Mouse (Mus musculus): ENCODE measurements at regions not wholly inside any gene's neighbourhood (a gene's known extent, or its start where the extent isn't known, plus 50 kb on each side); places are given as distances from the start of the nearest gene placed in this dataset.
A peak's percentile ranks its signal among the peaks of the same experiment; 100 is the strongest.

DNA sequence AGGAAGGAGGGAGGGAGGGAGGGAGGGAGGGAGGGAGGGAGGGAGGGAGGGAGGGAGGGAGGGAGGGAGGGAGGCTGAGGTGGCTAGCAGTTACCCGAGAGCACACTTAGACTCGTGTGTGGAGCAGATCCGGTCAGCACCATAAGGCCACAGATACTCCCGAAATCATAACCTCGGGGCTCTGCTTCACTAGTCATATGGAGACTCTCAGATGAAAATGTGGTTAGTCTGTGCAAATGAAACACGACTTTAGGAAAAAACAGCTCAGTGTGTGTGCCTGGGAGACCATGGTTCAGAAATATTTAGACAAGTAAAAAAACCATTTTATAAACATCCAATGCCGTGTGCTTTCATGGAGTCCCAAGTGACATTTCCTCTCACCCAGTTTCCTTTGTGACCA, 65.4 kb upstream of the Myb start:
- H3K4me1 ChIP-seq (replicated peaks; ENCODE audit: control insufficient read depth, insufficient read depth, low read length), result peaks cover 30% of the 10 kb centered on the region
- H3K4me3 ChIP-seq (ENCODE audit: control insufficient read depth, insufficient read depth, low read length), result no peak overlapping the region
- DNase-seq, result no peak
- no peak overlapping the region for H3K27ac ChIP-seq (ENCODE audit: control insufficient read depth, insufficient read depth, low read length)
- WGBS, result 74% methylated on average over 7 of the region's 7 CpGs
- TF ChIP-seq CTCF (IDR thresholded peaks at IDR 0.05; ENCODE audit: borderline replicate concordance, control insufficient read depth, extremely low read depth, insufficient read depth, low read length, poor library complexity) (no peak), POLR2A (IDR thresholded peaks at IDR 0.05; ENCODE audit: control insufficient read depth, extremely low read depth, insufficient read depth, low read length, poor library complexity) (no peak)
- H3K27me3 ChIP-seq (ENCODE audit: control insufficient read depth, insufficient read depth, low read length), result no peaks in the 10 kb centered on the region
- H3K36me3 ChIP-seq (ENCODE audit: control insufficient read depth, insufficient read depth, low read length), result no peaks in the 10 kb centered on the region

DNA sequence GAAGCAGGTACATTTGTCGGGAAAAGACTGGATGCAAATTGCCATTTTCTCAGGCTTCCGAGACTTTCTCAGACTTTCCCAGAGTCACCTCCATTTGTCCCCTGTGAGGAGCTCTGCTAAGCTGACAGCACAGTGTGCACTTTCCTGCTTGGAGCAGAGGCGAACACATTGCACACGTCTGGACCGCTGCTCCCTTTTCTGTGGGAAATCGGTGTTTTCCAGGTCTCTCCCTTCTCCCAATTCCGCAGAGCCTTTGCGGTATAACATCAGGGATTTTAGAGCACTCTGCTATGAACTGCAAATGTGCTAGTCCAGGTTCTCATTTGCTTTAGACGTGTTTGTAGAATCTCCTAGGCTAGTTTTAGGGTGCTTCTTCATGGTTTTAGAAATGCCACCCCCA, 67.0 kb upstream of the Myb start:
- WGBS, result 95% methylated on average over 9 of the region's 9 CpGs

DNA sequence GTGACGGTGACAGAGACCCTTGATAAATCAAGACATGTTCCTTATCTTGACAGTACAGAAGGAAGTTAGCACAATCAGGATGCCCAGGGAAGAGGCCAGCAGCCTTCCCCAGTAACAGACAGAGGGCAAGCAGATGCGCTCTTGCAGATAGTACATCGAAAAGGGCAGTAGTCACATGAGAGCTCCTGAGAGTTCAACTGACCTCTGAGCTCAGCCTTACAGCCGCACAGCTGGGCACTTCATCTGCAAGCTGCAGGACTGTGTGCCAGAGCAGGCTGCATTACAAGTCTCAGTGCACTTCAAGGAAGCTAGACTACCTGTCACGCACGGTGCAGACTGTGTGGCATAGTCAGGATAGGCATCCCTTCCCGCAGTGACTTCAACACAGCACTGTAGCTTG, 67.2 kb upstream of the Hbs1l start:
- no peak overlapping the region for H3K27ac ChIP-seq (ENCODE audit: control insufficient read depth, insufficient read depth, low read length)
- no peak overlapping the region for H3K4me3 ChIP-seq (ENCODE audit: control insufficient read depth, insufficient read depth, low read length)
- TF ChIP-seq POLR2A (IDR thresholded peaks at IDR 0.05; ENCODE audit: control insufficient read depth, extremely low read depth, insufficient read depth, low read length, poor library complexity), result no peak
- no peak for TF ChIP-seq CTCF (IDR thresholded peaks at IDR 0.05; ENCODE audit: borderline replicate concordance, control insufficient read depth, extremely low read depth, insufficient read depth, low read length, poor library complexity)
- no peak for DNase-seq
- H3K27me3 ChIP-seq (ENCODE audit: control insufficient read depth, insufficient read depth, low read length), result no peaks in the 10 kb centered on the region
- H3K4me1 ChIP-seq (replicated peaks; ENCODE audit: control insufficient read depth, insufficient read depth, low read length), result peaks cover 28% of the 10 kb centered on the region
- 64% methylated on average over 7 of the region's 7 CpGs for WGBS
- no peaks in the 10 kb centered on the region for H3K36me3 ChIP-seq (ENCODE audit: control insufficient read depth, insufficient read depth, low read length)

More for the DNA sequence above, 67.0 kb upstream of the Myb start:
- Histone ChIP-seq H3K36me3 (ENCODE audit: control insufficient read depth, insufficient read depth, low read length) (no peaks in the 10 kb centered on the region), H3K27me3 (ENCODE audit: control insufficient read depth, insufficient read depth, low read length) (no peaks in the 10 kb centered on the region), H3K27ac (ENCODE audit: control insufficient read depth, insufficient read depth, low read length) (no peak overlapping the region), H3K4me3 (ENCODE audit: control insufficient read depth, insufficient read depth, low read length) (no peak overlapping the region), H3K4me1 (replicated peaks; ENCODE audit: control insufficient read depth, insufficient read depth, low read length) (peaks cover 27% of the 10 kb centered on the region)
- TF ChIP-seq POLR2A (IDR thresholded peaks at IDR 0.05; ENCODE audit: control insufficient read depth, extremely low read depth, insufficient read depth, low read length, poor library complexity) (no peak), CTCF (IDR thresholded peaks at IDR 0.05; ENCODE audit: borderline replicate concordance, control insufficient read depth, extremely low read depth, insufficient read depth, low read length, poor library complexity) (no peak)
- no peak for DNase-seq

- no peaks in the 10 kb centered on the region for H3K36me3 ChIP-seq (ENCODE audit: control insufficient read depth, insufficient read depth, low read length)
- no peaks in the 10 kb centered on the region for H3K27me3 ChIP-seq (ENCODE audit: control insufficient read depth, insufficient read depth, low read length)
- no peak for TF ChIP-seq CTCF (IDR thresholded peaks at IDR 0.05; ENCODE audit: borderline replicate concordance, control insufficient read depth, extremely low read depth, insufficient read depth, low read length, poor library complexity)
- TF ChIP-seq POLR2A (IDR thresholded peaks at IDR 0.05; ENCODE audit: control insufficient read depth, extremely low read depth, insufficient read depth, low read length, poor library complexity), result no peak
- H3K27ac ChIP-seq (ENCODE audit: control insufficient read depth, insufficient read depth, low read length), result peak overlapping the region; percentile 98
- DNase-seq, result peak; percentile 84
- no peak overlapping the region for H3K4me3 ChIP-seq (ENCODE audit: control insufficient read depth, insufficient read depth, low read length)
- H3K4me1 ChIP-seq (replicated peaks; ENCODE audit: control insufficient read depth, insufficient read depth, low read length), result peaks cover 34% of the 10 kb centered on the region
- 2% methylated on average over 1 of the region's 1 CpGs for WGBS
These were observed 60.6 kb upstream of the Hbs1l start for GRCm38 (mm10) chr10:21235172-21235571.

DNA sequence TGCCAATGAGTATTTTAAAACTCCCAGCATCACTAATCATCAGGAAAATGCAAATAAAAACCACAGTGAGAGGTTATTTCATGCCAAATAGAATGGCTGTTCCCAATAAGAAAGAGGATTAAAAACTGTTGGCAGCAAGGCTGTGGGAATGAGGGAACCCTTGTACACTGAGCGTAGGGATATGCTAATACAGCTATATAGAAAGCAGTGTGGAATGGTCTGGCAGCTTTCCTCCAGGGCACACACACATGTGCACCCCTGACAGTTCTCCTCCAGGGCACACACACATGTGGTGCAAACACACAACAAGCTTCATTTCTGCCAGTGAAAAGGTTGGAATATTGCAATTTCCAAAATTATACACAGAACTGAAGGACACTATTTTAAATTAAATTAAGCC, 58.8 kb upstream of the Hbs1l start:
- TF ChIP-seq CTCF (IDR thresholded peaks at IDR 0.05; ENCODE audit: borderline replicate concordance, control insufficient read depth, extremely low read depth, insufficient read depth, low read length, poor library complexity), result no peak
- TF ChIP-seq POLR2A (IDR thresholded peaks at IDR 0.05; ENCODE audit: control insufficient read depth, extremely low read depth, insufficient read depth, low read length, poor library complexity), result no peak
- Histone ChIP-seq H3K36me3 (ENCODE audit: control insufficient read depth, insufficient read depth, low read length) (no peaks in the 10 kb centered on the region), H3K27me3 (ENCODE audit: control insufficient read depth, insufficient read depth, low read length) (no peaks in the 10 kb centered on the region), H3K4me1 (replicated peaks; ENCODE audit: control insufficient read depth, insufficient read depth, low read length) (peaks cover 38% of the 10 kb centered on the region), H3K27ac (ENCODE audit: control insufficient read depth, insufficient read depth, low read length) (peak overlapping the region; percentile 86), H3K4me3 (ENCODE audit: control insufficient read depth, insufficient read depth, low read length) (no peak overlapping the region)
- WGBS, result 96% methylated on average over 1 of the region's 1 CpGs
- no peak for DNase-seq

GRCm38 (mm10) chr10:21239451-21239850, 56.3 kb upstream of the Hbs1l start:
- TF ChIP-seq CTCF (IDR thresholded peaks at IDR 0.05; ENCODE audit: borderline replicate concordance, control insufficient read depth, extremely low read depth, insufficient read depth, low read length, poor library complexity) (no peak), POLR2A (IDR thresholded peaks at IDR 0.05; ENCODE audit: control insufficient read depth, extremely low read depth, insufficient read depth, low read length, poor library complexity) (no peak)
- Histone ChIP-seq H3K27me3 (ENCODE audit: control insufficient read depth, insufficient read depth, low read length) (no peaks in the 10 kb centered on the region), H3K4me3 (ENCODE audit: control insufficient read depth, insufficient read depth, low read length) (no peak overlapping the region), H3K4me1 (replicated peaks; ENCODE audit: control insufficient read depth, insufficient read depth, low read length) (peaks cover 35% of the 10 kb centered on the region), H3K27ac (ENCODE audit: control insufficient read depth, insufficient read depth, low read length) (peak overlapping the region; percentile 45; the same call in 1 of the 2 replicates), H3K36me3 (ENCODE audit: control insufficient read depth, insufficient read depth, low read length) (no peaks in the 10 kb centered on the region)
- WGBS, result 22% methylated on average over 2 of the region's 2 CpGs
- DNase-seq, result no peak

Data from thymus, adult 2 months (tissue).